Mouse (Mus musculus) kidney, postnatal 36 days (tissue): ENCODE results near the gene Rassf1.

Source experiments
- DNase-seq, 2 experiments: peaks; one replicate each; pipeline ENCODE4 v3.0.0; 2021 to 2022; ENCODE audit warnings: mixed read lengths in 2 of 2

Rassf1 gene

GRCm38 (mm10) chr9:107606591-107606990 lies 55.2 kb downstream of the Rassf1 start:
- peak; percentile 70 to 76 for DNase-seq

DNA sequence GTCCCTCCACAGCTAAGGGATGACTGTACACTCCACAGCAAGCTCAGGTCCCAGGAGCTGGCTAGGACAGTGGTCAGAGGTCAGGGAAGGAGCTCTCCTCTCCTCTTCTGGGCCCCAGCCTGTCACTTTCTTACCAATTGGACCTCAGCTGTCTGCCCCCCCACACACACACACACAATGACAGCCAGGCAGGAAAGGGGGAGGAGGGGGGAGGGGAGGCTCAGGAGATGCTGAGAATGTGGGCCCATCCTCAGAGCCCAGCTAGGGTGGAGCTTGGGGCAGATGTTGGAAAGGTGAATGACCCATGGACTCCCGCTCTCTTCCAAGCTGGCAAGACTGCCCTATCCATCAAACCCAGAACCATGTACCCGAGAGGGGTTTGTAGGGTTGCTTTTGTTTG lies 55.7 kb downstream of the Rassf1 start:
- DNase-seq: no peak

DNA sequence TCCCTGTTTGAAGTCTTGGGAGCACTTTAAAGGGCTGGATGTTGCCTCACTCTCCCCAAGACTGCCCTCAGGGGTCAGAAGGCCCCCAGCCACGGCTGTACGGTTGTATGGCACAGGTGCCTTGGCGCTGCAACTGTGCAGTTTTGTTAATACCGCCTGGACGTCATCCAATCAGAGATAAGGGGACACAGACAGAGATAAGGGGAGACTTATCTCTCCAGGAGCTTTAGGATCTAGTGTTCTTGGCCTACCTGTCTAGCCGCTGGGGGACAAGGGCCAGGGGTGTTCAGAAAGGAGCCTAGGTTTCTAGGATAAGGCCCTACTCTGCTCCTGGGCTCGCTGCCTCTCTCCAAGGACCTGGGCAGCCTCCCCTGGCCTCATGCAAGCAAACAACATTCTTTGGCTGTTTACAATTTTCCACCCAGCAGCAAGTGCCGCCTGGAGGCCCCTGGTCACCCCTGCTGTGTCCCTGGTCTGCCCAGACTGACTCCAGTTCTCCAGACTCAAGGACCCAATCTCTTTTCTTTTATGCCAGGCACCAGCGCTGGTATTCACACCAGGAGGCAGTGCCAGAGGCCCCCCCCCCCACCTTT lies 56.4 kb downstream of the Rassf1 start:
- DNase-seq: peak; percentile 52 to 57

- DNase-seq: peak; percentile 64 to 71
These were observed 57.5 kb downstream of the Rassf1 start, which contains the start of gene Sema3b for GRCm38 (mm10) chr9:107608741-107609432. Gene Sema3b, minus strand, starts transcription at chr9:107609229.

DNA sequence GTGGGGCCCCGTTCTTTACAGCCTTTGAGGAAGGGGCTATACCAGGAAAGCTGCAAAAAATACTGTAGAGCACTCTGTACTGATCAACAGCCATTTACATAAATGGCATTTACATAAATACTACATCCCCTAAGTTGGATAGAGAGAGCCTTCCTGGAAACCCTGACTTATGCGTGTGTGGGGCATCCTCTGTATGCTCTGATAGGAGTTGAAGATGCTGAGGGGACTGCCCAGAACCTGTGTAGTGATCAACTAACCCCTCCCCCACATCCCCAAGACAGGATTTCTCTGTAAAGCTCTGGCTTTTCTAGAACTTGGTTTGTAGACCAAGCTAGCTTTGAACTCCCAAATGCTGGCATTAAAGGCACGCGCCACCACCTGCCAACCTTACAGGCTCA lies 58.1 kb downstream of the Rassf1 start:
- DNase-seq: no peak

DNA sequence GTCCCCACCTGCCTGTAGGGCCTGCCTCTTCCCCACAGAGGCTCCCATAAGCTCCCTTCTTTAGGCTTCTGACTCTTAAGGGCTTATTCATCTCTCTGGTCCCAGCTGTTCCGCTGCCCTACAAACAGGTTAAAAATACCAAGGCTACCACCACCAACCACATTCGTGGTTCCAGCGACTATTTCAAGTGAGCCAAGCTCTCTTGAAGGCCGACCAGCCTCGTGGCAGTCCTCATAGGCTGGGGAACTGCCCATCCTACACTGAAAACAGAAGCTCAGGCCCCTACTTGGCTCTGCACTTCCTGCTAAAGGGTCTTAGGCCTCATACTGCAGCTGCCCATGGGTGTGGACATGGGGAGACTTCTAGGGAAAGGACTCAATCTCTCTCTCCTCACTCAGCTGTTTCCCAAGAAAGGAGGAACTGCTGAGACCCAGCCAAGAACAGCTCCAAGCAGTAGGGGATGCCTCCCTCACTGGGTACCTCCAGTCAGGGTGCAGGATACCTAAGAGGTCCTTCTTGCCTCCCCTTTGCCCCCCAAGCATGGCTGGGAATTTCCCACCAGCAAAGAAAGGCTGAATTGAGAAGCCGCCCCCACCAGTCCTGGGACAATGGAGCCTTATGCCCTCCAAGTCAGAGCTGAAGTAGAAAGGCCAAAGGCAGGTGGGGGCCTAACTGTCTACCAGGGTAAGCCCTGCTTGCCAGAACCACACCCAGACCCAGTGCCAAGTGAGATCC lies 60.3 kb downstream of the Rassf1 start:
- no peak for DNase-seq
